Mouse (Mus musculus) spleen, adult 2 months (tissue): ENCODE measurements at regions not wholly inside any gene's neighbourhood (a gene's known extent, or its start where the extent isn't known, plus 50 kb on each side); places are given as distances from the start of the nearest gene placed in this dataset.

Experiments
- CTCF ChIP-seq: fragments of 200-500 bp; IDR thresholded peaks from 2 replicates; pipeline ENCODE4 v1.5.1; 2011; ENCODE audit warnings: mild to moderate bottlenecking, inconsistent platforms; ENCODE audit not compliant: insufficient read depth, insufficient read length, insufficient replicate concordance; ENCODE audit errors: extremely low read depth
- POLR2A ChIP-seq: fragments of 200-500 bp; IDR thresholded peaks from 2 replicates; pipeline ENCODE4 v1.6.1; 2011; ENCODE audit warnings: low read depth, low read length, inconsistent platforms

GRCm38 (mm10) chr16:78459996-78460395, 83.0 kb upstream of the Btg3 start:
- no peak for TF ChIP-seq POLR2A
- no peak for TF ChIP-seq CTCF
